Mouse (Mus musculus) thymus, adult 2 months (tissue): ENCODE measurements at regions not wholly inside any gene's neighbourhood (a gene's known extent, or its start where the extent isn't known, plus 50 kb on each side); places are given as distances from the start of the nearest gene placed in this dataset.

Experiments used
- DNase-seq: peaks from one replicate; pipeline ENCODE4 v3.0.0; 2021
- H3K27ac ChIP-seq: fragments of 200-500 bp; 2 replicates; pipeline ENCODE4 v1.5.1; 2012; ENCODE audit warnings: low read length, control low read depth; ENCODE audit not compliant: control insufficient read depth, insufficient read depth
- H3K27me3 ChIP-seq: fragments of 200-500 bp; 2 replicates; pipeline ENCODE4 v1.6.1; 2012; ENCODE audit warnings: mild to moderate bottlenecking, low read length, moderate library complexity, mixed read lengths; ENCODE audit not compliant: control insufficient read depth, insufficient read depth
- H3K36me3 ChIP-seq: fragments of 200-500 bp; 2 replicates; pipeline ENCODE4 v1.6.1; 2012; ENCODE audit warnings: mild to moderate bottlenecking, low read length, moderate library complexity; ENCODE audit not compliant: control insufficient read depth, insufficient read depth
- H3K4me1 ChIP-seq: fragments of 200-500 bp; replicated peaks from 2 replicates; pipeline ENCODE4 v1.6.1; 2012; ENCODE audit warnings: low read length; ENCODE audit not compliant: control insufficient read depth, insufficient read depth
- H3K4me3 ChIP-seq: fragments of 200-500 bp; 2 replicates; pipeline ENCODE4 v1.5.1; 2012; ENCODE audit warnings: mild to moderate bottlenecking, low read length, control low read depth, moderate library complexity; ENCODE audit not compliant: control insufficient read depth, insufficient read depth
- CTCF ChIP-seq: fragments of 200-500 bp; IDR thresholded peaks from 2 replicates; pipeline ENCODE4 v1.5.1; 2012; ENCODE audit warnings: mild to moderate bottlenecking, control low read depth, low read length, moderate library complexity, borderline replicate concordance; ENCODE audit not compliant: control insufficient read depth, poor library complexity, insufficient read depth; ENCODE audit errors: extremely low read depth
- POLR2A ChIP-seq: fragments of 200-500 bp; IDR thresholded peaks from 2 replicates; pipeline ENCODE4 v1.6.1; 2012; ENCODE audit warnings: mild to moderate bottlenecking, low read length, control low read depth, moderate library complexity; ENCODE audit not compliant: control insufficient read depth, poor library complexity, insufficient read depth; ENCODE audit errors: extremely low read depth
- WGBS: fragments of 180-500 bp; shearing (Covaris S2); methylation state at CpG from one replicate; pipeline ENCODE4 v1.1.7; 2018; 5-methylcytosine and 5-hydroxymethylcytosine counted together

DNA sequence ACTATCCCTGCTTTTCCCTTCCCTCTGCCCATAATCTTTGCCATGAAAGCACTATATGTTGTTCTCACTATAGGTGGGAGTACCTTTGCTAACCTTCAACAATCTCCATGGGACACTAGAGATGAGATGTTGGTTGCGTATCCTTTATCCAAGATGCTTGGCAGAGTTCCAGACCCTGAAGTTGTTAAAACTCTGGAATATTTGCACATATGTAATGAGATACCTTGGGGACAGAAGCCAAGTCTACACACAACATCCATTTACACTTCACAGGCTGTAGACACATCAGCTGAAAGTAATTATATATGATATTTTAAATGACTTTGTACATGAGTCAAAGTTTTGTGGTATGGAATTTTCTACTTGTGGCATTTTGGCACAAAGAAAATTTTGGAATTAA, 231.4 kb downstream of the Cyp26b1 start:
- 100% methylated on average over 1 of the region's 1 CpGs for WGBS
- no peaks in the 10 kb centered on the region for H3K27me3 ChIP-seq
- DNase-seq, result no peak
- H3K36me3 ChIP-seq, result no peaks in the 10 kb centered on the region
- H3K27ac ChIP-seq, result no peak overlapping the region
- no peaks in the 10 kb centered on the region for H3K4me1 ChIP-seq
- no peak overlapping the region for H3K4me3 ChIP-seq
- TF ChIP-seq CTCF, result no peak
- TF ChIP-seq POLR2A, result no peak

DNA sequence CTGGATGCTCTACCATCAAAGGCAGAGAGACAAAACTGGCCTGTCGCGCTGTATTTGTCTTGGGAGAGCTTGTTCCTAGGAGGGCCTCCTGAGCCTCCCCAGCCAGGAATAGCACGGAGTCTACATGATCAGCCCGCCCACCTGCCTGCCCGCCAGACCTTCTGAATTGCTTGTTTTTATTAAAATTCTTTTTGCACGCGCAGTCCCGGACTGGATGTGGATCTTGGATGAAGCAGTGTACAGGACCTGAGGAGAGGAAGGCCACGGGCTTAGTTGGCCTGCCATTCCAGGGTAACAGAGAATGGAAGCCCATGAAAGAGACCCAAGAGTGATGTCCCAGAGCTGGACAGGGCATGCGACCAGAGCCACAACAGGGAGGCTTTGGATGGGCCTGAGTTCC, 235.8 kb downstream of the Cyp26b1 start:
- Histone ChIP-seq H3K27ac (no peak overlapping the region), H3K36me3 (no peaks in the 10 kb centered on the region), H3K4me1 (no peaks in the 10 kb centered on the region), H3K27me3 (no peaks in the 10 kb centered on the region), H3K4me3 (no peak overlapping the region)
- TF ChIP-seq POLR2A (no peak), CTCF (no peak)
- WGBS, result 92% methylated on average over 10 of the region's 10 CpGs
- DNase-seq, result no peak

DNA sequence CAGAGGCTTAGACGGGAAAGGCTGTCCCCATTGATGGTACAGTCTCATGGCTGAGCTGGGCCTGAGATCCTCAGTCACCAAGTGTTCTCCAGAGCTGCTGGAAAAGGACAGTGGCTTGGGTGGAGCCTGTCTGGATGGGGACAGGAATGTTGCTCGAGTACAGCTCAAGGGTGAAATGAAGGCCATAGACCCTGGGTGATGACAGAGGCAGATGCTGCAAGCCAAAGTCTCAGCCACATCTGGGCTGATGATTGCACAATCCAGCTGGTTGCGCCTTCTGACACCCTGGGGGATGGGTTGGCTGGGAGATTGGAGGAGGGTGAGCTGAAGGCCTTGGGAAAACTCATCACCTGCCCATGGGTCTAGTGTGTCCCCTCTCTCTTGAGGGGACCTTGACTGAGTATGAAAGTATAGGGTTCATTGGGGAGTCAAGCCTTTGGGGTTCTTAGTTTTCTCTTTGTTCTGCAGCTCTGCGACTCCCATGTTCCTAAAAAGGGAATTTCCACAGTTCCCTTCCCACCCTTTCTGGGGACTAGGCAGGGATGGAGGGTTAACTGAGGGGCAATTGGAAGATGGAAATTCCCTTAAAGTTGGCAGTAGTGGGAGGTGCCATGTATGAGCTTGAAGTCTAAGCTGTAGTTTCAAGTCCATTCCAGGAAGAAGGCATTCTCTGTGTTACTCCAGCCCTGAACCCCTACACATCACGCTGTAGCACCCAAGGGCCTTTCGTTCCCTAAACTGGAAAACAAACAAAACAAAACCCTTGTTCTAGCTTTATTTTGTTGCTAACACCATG, 240.1 kb downstream of the Cyp26b1 start:
- no peaks in the 10 kb centered on the region for H3K36me3 ChIP-seq
- no peak for TF ChIP-seq CTCF
- TF ChIP-seq POLR2A, result no peak
- WGBS, result 92% methylated on average over 6 of the region's 6 CpGs
- no peaks in the 10 kb centered on the region for H3K27me3 ChIP-seq
- H3K4me1 ChIP-seq, result no peaks in the 10 kb centered on the region
- DNase-seq, result no peak
- no peak overlapping the region for H3K27ac ChIP-seq
- no peak overlapping the region for H3K4me3 ChIP-seq

DNA sequence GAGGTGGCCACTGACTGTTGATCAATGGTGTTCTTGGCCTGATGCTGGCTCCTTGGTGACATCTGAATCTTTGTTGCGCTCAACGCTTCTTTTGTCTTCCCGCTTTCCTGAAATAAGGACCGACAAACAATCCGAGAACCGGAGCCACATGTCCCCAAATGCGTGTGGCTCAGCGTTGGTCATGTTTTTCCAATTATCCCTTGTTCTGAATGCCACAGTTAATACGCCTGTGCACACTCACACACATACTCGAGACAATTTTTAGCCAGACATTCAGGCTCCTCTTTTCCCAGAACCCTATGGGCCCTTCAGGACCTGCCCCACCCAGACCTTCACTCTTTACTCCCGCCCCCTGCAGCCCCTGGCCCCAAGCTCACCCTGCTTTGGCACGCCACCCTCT, 248.8 kb downstream of the Cyp26b1 start:
- H3K27me3 ChIP-seq, result no peaks in the 10 kb centered on the region
- no peak for DNase-seq
- TF ChIP-seq CTCF (no peak), POLR2A (no peak)
- no peak overlapping the region for H3K27ac ChIP-seq
- no peaks in the 10 kb centered on the region for H3K4me1 ChIP-seq
- no peaks in the 10 kb centered on the region for H3K36me3 ChIP-seq
- H3K4me3 ChIP-seq, result no peak overlapping the region
- WGBS, result 94% methylated on average over 12 of the region's 12 CpGs

DNA sequence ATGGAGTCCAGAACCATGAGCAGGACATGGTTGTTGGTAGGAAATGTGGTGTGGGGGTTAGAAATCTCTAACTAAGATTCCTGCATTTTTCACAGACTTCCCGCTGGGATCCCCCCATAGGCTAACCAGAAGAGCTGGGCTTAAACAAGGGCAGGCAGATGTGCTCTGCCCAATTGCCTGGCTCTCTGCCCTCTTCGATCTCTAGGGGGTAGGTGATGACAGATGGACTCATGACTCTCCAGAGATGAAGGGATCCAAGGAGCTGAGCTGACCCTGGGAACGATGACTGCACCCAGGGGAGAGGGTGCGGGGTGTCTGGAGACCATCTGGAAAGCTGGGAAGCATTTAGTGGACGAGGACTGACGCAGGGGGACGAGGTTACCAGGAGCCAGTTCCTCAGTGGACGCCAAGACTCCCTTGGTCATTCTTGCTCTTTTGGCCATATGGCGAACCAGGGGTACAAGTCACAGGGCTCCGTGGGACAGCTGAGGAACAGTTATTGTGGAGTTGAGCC, 260.0 kb downstream of the Cyp26b1 start:
- TF ChIP-seq POLR2A, result no peak
- no peak for TF ChIP-seq CTCF
- Histone ChIP-seq H3K27me3 (no peaks in the 10 kb centered on the region), H3K36me3 (no peaks in the 10 kb centered on the region), H3K4me1 (no peaks in the 10 kb centered on the region), H3K27ac (no peak overlapping the region), H3K4me3 (no peak overlapping the region)
- DNase-seq, result no peak
- WGBS, result 95% methylated on average over 10 of the region's 10 CpGs

DNA sequence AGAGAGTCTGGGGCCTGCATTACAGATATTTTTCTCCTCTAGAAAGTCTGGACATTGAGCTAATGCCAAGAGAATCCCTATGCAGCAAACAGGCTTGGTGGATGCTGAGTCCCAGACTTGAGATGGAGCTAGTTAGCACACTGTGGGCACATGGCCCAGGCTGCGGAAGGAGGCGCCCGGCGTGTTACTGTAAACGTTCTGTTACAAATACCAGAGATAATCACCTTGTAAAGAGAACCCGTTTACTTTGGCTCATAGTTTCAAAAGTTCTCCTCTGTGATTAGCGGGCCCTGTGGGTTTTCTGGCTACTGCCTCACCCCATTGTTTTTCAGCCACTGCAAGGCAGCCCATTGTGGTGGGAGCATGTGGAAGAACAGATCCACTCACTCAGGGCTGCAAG, 264.6 kb downstream of the Cyp26b1 start:
- H3K36me3 ChIP-seq, result no peaks in the 10 kb centered on the region
- no peak overlapping the region for H3K27ac ChIP-seq
- 78% methylated on average over 7 of the region's 7 CpGs for WGBS
- TF ChIP-seq CTCF (no peak), POLR2A (no peak)
- no peak for DNase-seq
- H3K4me1 ChIP-seq, result no peaks in the 10 kb centered on the region
- no peaks in the 10 kb centered on the region for H3K27me3 ChIP-seq
- no peak overlapping the region for H3K4me3 ChIP-seq

DNA sequence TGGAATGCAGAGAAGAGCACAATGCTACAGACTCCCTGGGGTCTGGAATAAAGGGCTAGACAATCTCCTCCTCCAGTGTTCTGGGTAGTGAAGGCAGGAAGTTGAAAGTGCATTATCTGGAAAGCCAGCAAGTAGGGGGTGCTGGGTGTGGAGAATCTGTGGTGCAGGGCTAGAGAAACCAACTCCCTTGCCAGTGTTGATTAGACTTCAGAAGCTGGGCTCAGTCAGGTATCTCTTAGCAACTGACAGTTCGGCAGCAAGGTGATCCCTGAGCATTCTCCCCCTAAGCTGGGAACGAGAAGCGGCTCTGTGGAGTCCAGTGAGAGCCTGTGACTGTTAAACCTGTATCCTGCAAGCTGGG, 265.7 kb downstream of the Cyp26b1 start:
- WGBS, result 56% methylated on average over 3 of the region's 3 CpGs
- H3K36me3 ChIP-seq, result no peaks in the 10 kb centered on the region
- H3K4me1 ChIP-seq, result no peaks in the 10 kb centered on the region
- H3K4me3 ChIP-seq, result no peak overlapping the region
- no peaks in the 10 kb centered on the region for H3K27me3 ChIP-seq
- DNase-seq, result no peak
- TF ChIP-seq POLR2A, result no peak
- no peak for TF ChIP-seq CTCF
- H3K27ac ChIP-seq, result no peak overlapping the region
